Mouse (Mus musculus): Measurements from ENCODE around the gene Cdyl.
A peak's percentile ranks its signal among the peaks of the same experiment; 100 is the strongest.

The Cdyl gene

GRCm38 (mm10) chr13:35797811-35798522, 138.3 kb downstream of the Cdyl start:
- no peak for DNase-seq (ENCODE audit: low read depth, low spot score)

GRCm38 (mm10) chr13:35798645-35799044, 139.0 kb downstream of the Cdyl start:
- no peak for DNase-seq (ENCODE audit: low read depth, low spot score)

- no peak for DNase-seq (ENCODE audit: low read depth, low spot score)
Measured at GRCm38 (mm10) chr13:35800270-35800669, 140.6 kb downstream of the Cdyl start.

GRCm38 (mm10) chr13:35805727-35806126, 146.1 kb downstream of the Cdyl start:
- peak; percentile 19 for DNase-seq (ENCODE audit: low read depth, low spot score)

GRCm38 (mm10) chr13:35806165-35806564, 146.5 kb downstream of the Cdyl start:
- DNase-seq (ENCODE audit: low read depth, low spot score) = no peak

- DNase-seq (ENCODE audit: low read depth, low spot score) = no peak
Measured at GRCm38 (mm10) chr13:35807016-35807415, 147.4 kb downstream of the Cdyl start.

- DNase-seq (ENCODE audit: low read depth, low spot score) = no peak
Measured at GRCm38 (mm10) chr13:35807525-35807924, 147.9 kb downstream of the Cdyl start.

- DNase-seq (ENCODE audit: low read depth, low spot score) = no peak
Measured at GRCm38 (mm10) chr13:35807940-35808339, 148.3 kb downstream of the Cdyl start.

- no peak for DNase-seq (ENCODE audit: low read depth, low spot score)
Measured at GRCm38 (mm10) chr13:35809252-35810159, 149.9 kb downstream of the Cdyl start.

- no peak for DNase-seq (ENCODE audit: low read depth, low spot score)
Measured at GRCm38 (mm10) chr13:35810160-35810537, 150.5 kb downstream of the Cdyl start.

GRCm38 (mm10) chr13:35811361-35812190, 151.9 kb downstream of the Cdyl start:
- DNase-seq (ENCODE audit: low read depth, low spot score) = no peak

GRCm38 (mm10) chr13:35812191-35812440, 152.5 kb downstream of the Cdyl start:
- no peak for DNase-seq (ENCODE audit: low read depth, low spot score)

GRCm38 (mm10) chr13:35813348-35814127, 153.9 kb downstream of the Cdyl start:
- no peak for DNase-seq (ENCODE audit: low read depth, low spot score)

GRCm38 (mm10) chr13:35815205-35815726, 155.6 kb downstream of the Cdyl start:
- no peak for DNase-seq (ENCODE audit: low read depth, low spot score)

GRCm38 (mm10) chr13:35815782-35816368, 156.2 kb downstream of the Cdyl start:
- DNase-seq (ENCODE audit: low read depth, low spot score) = no peak

- no peak for DNase-seq (ENCODE audit: low read depth, low spot score)
Measured at GRCm38 (mm10) chr13:35817626-35818025, 158.0 kb downstream of the Cdyl start.

GRCm38 (mm10) chr13:35818060-35818459, 158.4 kb downstream of the Cdyl start:
- DNase-seq (ENCODE audit: low read depth, low spot score) = no peak

GRCm38 (mm10) chr13:35821821-35822454, 162.3 kb downstream of the Cdyl start:
- DNase-seq (ENCODE audit: low read depth, low spot score) = no peak

GRCm38 (mm10) chr13:35822795-35823194, 163.2 kb downstream of the Cdyl start:
- no peak for DNase-seq (ENCODE audit: low read depth, low spot score)

- DNase-seq (ENCODE audit: low read depth, low spot score) = no peak
Measured at GRCm38 (mm10) chr13:35825639-35826038, 166.0 kb downstream of the Cdyl start.

Measured in embryo, embryonic 11.5 days (tissue).